Mouse (Mus musculus) embryonic facial prominence, embryonic 15.5 days (tissue): ENCODE measurements at regions not wholly inside any gene's neighbourhood (a gene's known extent, or its start where the extent isn't known, plus 50 kb on each side); places are given as distances from the start of the nearest gene placed in this dataset.

ENCODE experiments used
- ATAC-seq: fragments of 200-750 bp; cut with Nextera tagmentation; 2 replicates; pipeline ENCODE4 v1.8.0; 2017; ENCODE audit warnings: low read depth, moderate TSS enrichment; ENCODE audit not compliant: insufficient number of reproducible peaks, low FRiP score, low TSS enrichment
- H3K27ac ChIP-seq: fragments of 300-500 bp; sonication (generic); replicated peaks from 2 replicates; pipeline ENCODE4 v1.5.1; 2015; ENCODE audit warnings: mild to moderate bottlenecking, inconsistent platforms
- H3K27me3 ChIP-seq: fragments of 300-500 bp; sonication (generic); 2 replicates; pipeline ENCODE4 v1.6.1; 2015; ENCODE audit warnings: inconsistent platforms
- H3K36me3 ChIP-seq: fragments of 300-500 bp; sonication (generic); 2 replicates; pipeline ENCODE4 v1.6.1; 2015; ENCODE audit warnings: mild to moderate bottlenecking, inconsistent platforms
- H3K4me1 ChIP-seq: fragments of 300-500 bp; sonication (generic); 2 replicates; pipeline ENCODE4 v1.6.1; 2015; ENCODE audit warnings: inconsistent platforms
- H3K4me2 ChIP-seq: fragments of 300-500 bp; sonication (generic); replicated peaks from 2 replicates; pipeline ENCODE4 v1.6.1; 2015; ENCODE audit warnings: mild to moderate bottlenecking, inconsistent platforms
- H3K4me3 ChIP-seq: fragments of 300-500 bp; sonication (generic); replicated peaks from 2 replicates; pipeline ENCODE4 v1.5.1; 2015; ENCODE audit warnings: mild to moderate bottlenecking, inconsistent platforms
- H3K9ac ChIP-seq: fragments of 300-500 bp; sonication (generic); 2 replicates; pipeline ENCODE4 v1.6.1; 2015; ENCODE audit warnings: inconsistent platforms
- H3K9me3 ChIP-seq: fragments of 300-500 bp; sonication (generic); replicated peaks from 2 replicates; pipeline ENCODE4 v1.6.1; 2016; ENCODE audit warnings: inconsistent platforms
- WGBS: fragments of 180-500 bp; shearing (Covaris S2); methylation state at CpG from one replicate; pipeline ENCODE4 v1.1.7; 2015; 5-methylcytosine and 5-hydroxymethylcytosine counted together

- no peaks in the 10 kb centered on the region for H3K4me1 ChIP-seq
- no peaks in the 10 kb centered on the region for H3K9me3 ChIP-seq
- no peak overlapping the region for H3K9ac ChIP-seq
- no peak overlapping the region for H3K4me2 ChIP-seq
- 83% methylated on average over 2 of the region's 2 CpGs for WGBS
- H3K36me3 ChIP-seq, result no peaks in the 10 kb centered on the region
- no peak for ATAC-seq
- H3K4me3 ChIP-seq, result no peak overlapping the region
- H3K27me3 ChIP-seq, result no peaks in the 10 kb centered on the region
- no peak overlapping the region for H3K27ac ChIP-seq
Measured at GRCm38 (mm10) chr11:31531416-31531815, 140.3 kb downstream of the Bod1 start.

DNA sequence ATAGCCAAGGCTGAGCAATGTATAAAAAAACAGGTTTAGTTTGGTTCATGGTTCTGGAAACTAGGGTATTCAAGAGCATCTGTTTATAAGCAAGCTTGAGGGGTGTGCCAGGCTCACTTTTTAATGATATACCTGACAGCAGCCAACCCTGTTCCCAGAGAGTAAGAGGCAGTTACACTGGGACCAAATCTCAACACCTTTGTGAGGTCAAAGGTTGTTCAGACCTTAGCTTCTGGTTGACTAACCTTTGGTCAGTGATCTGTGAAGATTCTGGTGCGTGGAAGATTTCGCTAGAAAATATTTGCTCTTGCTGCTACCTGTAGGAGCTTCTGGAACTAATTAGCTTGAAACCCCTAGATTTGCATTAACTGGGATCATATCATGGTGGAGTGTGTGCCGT lies 140.8 kb downstream of the Bod1 start:
- H3K9ac ChIP-seq, result no peak overlapping the region
- 65% methylated on average over 3 of the region's 3 CpGs for WGBS
- H3K27ac ChIP-seq, result no peak overlapping the region
- H3K4me1 ChIP-seq, result no peaks in the 10 kb centered on the region
- no peaks in the 10 kb centered on the region for H3K9me3 ChIP-seq
- no peaks in the 10 kb centered on the region for H3K27me3 ChIP-seq
- ATAC-seq, result no peak
- no peak overlapping the region for H3K4me2 ChIP-seq
- no peak overlapping the region for H3K4me3 ChIP-seq
- H3K36me3 ChIP-seq, result no peaks in the 10 kb centered on the region

DNA sequence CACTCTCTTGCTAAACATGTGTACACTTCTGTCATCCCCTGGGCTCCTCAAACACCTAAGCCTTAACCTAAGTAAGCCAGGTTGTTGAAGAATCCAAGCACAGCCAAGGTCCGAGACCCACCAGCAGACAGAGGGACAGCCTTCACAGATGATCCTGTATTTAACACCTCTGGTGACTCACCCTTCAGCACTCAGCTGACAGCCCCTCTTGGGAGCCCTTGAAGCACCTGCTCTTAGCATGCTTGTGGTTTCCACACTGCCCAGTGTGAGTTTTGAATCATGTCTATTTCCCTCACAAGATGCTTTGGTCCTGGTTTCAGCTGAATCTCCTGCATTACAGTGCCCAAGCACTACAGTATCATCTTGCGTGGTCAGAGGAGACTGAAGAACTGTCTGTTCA lies 142.0 kb downstream of the Bod1 start:
- H3K27me3 ChIP-seq, result no peaks in the 10 kb centered on the region
- no peak for ATAC-seq

GRCm38 (mm10) chr11:31524708-31525107 lies 147.0 kb downstream of the Bod1 start:
- H3K4me1 ChIP-seq, result no peaks in the 10 kb centered on the region
- no peak overlapping the region for H3K4me3 ChIP-seq
- WGBS, result 80% methylated on average over 2 of the region's 2 CpGs
- no peak for ATAC-seq
- H3K27me3 ChIP-seq, result no peaks in the 10 kb centered on the region
- no peak overlapping the region for H3K9ac ChIP-seq
- H3K27ac ChIP-seq, result no peak overlapping the region
- H3K9me3 ChIP-seq, result no peaks in the 10 kb centered on the region
- H3K36me3 ChIP-seq, result no peaks in the 10 kb centered on the region
- H3K4me2 ChIP-seq, result no peak overlapping the region

More for the DNA sequence above, 142.0 kb downstream of the Bod1 start:
- no peak overlapping the region for H3K27ac ChIP-seq
- H3K36me3 ChIP-seq, result no peaks in the 10 kb centered on the region
- no peaks in the 10 kb centered on the region for H3K9me3 ChIP-seq
- 76% methylated on average over 2 of the region's 2 CpGs for WGBS
- no peaks in the 10 kb centered on the region for H3K4me1 ChIP-seq
- no peak overlapping the region for H3K4me2 ChIP-seq
- no peak overlapping the region for H3K9ac ChIP-seq
- no peak overlapping the region for H3K4me3 ChIP-seq

- 81% methylated on average over 2 of the region's 2 CpGs for WGBS
- ATAC-seq, result no peak
Measured at GRCm38 (mm10) chr11:31524065-31524618, 147.5 kb downstream of the Bod1 start.

DNA sequence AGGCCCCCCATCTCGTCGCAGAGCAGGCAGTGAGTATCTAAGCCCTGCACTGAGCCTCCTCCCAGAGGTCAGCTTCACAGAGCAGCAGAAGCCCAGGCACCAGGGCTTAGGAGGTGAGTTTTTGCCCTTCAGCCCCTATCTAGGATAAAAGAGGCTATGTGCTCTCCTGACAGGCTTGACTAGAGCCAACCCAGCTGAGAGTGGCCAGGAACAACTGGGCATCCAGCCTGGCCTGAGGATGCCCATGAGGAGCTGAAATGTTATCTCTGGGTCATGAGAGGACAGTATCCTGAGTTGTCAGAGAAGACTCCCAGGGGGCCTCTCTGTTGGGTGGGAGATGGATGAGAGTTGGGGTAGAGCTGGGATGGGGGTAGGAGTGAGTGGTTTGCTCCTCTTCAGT lies 149.6 kb downstream of the Bod1 start:
- 70% methylated on average over 2 of the region's 2 CpGs for WGBS
- H3K9me3 ChIP-seq, result no peaks in the 10 kb centered on the region

More at GRCm38 (mm10) chr11:31524065-31524618, 147.5 kb downstream of the Bod1 start:
- Histone ChIP-seq H3K9me3 (no peaks in the 10 kb centered on the region), H3K36me3 (no peaks in the 10 kb centered on the region), H3K4me3 (no peak overlapping the region), H3K27me3 (no peaks in the 10 kb centered on the region), H3K9ac (no peak overlapping the region), H3K4me1 (no peaks in the 10 kb centered on the region), H3K4me2 (no peak overlapping the region), H3K27ac (no peak overlapping the region)

DNA sequence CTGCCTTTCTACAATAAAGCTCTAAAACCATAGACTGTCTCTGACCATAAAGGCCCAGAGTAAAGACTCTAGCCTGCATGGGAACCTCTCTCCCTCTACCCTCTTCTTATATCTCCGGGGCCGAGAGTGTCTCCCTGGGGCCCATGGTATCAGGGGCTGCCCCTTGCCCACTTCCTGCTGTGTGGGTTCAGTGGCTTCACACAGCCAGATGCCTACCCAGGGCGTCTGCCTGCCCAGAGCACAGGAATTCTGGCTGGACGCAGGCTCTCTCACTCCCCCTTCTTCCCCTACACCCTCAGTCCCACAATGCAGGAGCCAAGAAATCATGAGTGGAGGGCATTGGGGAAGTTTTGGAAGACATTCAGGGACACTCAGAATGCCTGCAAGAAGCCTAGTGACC lies 150.8 kb downstream of the Bod1 start:
- no peak overlapping the region for H3K27ac ChIP-seq
- H3K9me3 ChIP-seq, result no peaks in the 10 kb centered on the region
- H3K4me3 ChIP-seq, result no peak overlapping the region
- no peaks in the 10 kb centered on the region for H3K27me3 ChIP-seq
- no peak for ATAC-seq
- 62% methylated on average over 4 of the region's 4 CpGs for WGBS
- no peak overlapping the region for H3K4me2 ChIP-seq
- H3K9ac ChIP-seq, result no peak overlapping the region
- H3K4me1 ChIP-seq, result no peaks in the 10 kb centered on the region
- H3K36me3 ChIP-seq, result no peaks in the 10 kb centered on the region

More for the DNA sequence above, 149.6 kb downstream of the Bod1 start:
- Histone ChIP-seq H3K4me3 (no peak overlapping the region), H3K4me1 (no peaks in the 10 kb centered on the region), H3K4me2 (no peak overlapping the region), H3K27me3 (no peaks in the 10 kb centered on the region), H3K27ac (no peak overlapping the region), H3K9ac (no peak overlapping the region), H3K36me3 (no peaks in the 10 kb centered on the region)
- no peak for ATAC-seq

DNA sequence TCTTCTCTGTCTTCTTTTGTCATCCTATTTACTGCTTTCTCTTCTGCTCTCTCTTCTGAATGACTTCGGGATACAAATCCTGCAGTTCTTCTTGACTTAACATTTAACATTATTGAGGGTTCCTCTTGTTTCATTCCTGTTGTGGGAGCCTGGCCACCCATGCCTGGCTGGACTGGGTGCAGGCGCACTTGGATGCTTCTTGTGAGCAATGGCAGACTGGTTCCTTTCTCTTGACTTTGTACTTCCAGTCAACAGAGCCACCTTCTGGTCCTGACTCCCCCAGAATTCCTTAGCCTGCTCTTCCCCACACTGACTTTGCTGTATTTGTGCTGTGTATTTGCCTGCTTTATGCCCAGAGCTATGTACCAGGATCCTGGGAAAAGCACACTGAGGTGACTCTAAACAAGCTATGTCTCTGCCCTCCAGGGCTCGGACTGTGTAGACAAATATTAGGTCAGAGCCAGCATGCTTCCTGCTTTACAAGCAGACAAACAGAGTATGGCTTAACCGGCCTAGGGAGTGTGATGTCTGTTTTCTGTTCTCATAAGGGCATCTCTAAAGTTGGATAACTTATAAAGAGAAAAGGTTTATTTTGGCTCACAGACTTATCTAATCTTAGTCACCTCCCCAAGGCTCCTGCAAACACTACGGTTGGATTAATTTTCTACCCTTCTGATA lies 133.5 kb upstream of the Stc2 start:
- H3K9me3 ChIP-seq, result no peaks in the 10 kb centered on the region
- H3K27me3 ChIP-seq, result no peaks in the 10 kb centered on the region
- no peak overlapping the region for H3K4me3 ChIP-seq
- no peak for ATAC-seq
- H3K4me2 ChIP-seq, result no peak overlapping the region
- no peaks in the 10 kb centered on the region for H3K4me1 ChIP-seq
- no peak overlapping the region for H3K27ac ChIP-seq
- WGBS, result 67% methylated on average over 5 of the region's 5 CpGs
- no peaks in the 10 kb centered on the region for H3K36me3 ChIP-seq
- H3K9ac ChIP-seq, result no peak overlapping the region

- H3K4me2 ChIP-seq, result no peak overlapping the region
- no peak overlapping the region for H3K27ac ChIP-seq
- no peaks in the 10 kb centered on the region for H3K9me3 ChIP-seq
- no peaks in the 10 kb centered on the region for H3K27me3 ChIP-seq
- no peak overlapping the region for H3K4me3 ChIP-seq
- ATAC-seq, result no peak
- H3K36me3 ChIP-seq, result no peaks in the 10 kb centered on the region
- no peaks in the 10 kb centered on the region for H3K4me1 ChIP-seq
- no peak overlapping the region for H3K9ac ChIP-seq
- WGBS, result 75% methylated on average over 4 of the region's 4 CpGs
Measured at GRCm38 (mm10) chr11:31485429-31485828, 115.6 kb upstream of the Stc2 start.

DNA sequence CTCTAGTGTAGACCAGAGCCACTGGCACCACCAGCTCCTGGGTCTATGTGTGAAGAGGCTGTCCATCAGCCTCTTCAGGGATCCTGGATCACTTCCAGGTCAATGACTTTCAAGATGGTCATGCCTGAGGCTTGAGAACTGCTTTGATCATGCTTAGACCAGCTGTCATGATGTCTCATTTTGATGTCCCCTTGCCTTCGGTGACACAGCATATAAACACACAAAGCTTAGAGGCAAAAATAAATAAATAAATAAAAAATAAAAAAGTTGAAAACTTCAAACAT lies 111.1 kb upstream of the Stc2 start:
- Histone ChIP-seq H3K9ac (no peak overlapping the region), H3K27me3 (no peaks in the 10 kb centered on the region), H3K27ac (no peak overlapping the region), H3K36me3 (no peaks in the 10 kb centered on the region), H3K4me2 (no peak overlapping the region), H3K9me3 (no peaks in the 10 kb centered on the region), H3K4me1 (no peaks in the 10 kb centered on the region), H3K4me3 (no peak overlapping the region)
- 73% methylated on average over 1 of the region's 1 CpGs for WGBS
- ATAC-seq, result no peak

GRCm38 (mm10) chr11:31480225-31481056 lies 110.6 kb upstream of the Stc2 start:
- Histone ChIP-seq H3K4me1 (no peaks in the 10 kb centered on the region), H3K4me3 (no peak overlapping the region), H3K9ac (no peak overlapping the region), H3K27me3 (no peaks in the 10 kb centered on the region), H3K36me3 (no peaks in the 10 kb centered on the region), H3K9me3 (no peaks in the 10 kb centered on the region), H3K27ac (no peak overlapping the region), H3K4me2 (no peak overlapping the region)
- ATAC-seq, result no peak
- 78% methylated on average over 5 of the region's 5 CpGs for WGBS
